Mouse (Mus musculus): ENCODE results near the gene Ptprt.

DNA sequence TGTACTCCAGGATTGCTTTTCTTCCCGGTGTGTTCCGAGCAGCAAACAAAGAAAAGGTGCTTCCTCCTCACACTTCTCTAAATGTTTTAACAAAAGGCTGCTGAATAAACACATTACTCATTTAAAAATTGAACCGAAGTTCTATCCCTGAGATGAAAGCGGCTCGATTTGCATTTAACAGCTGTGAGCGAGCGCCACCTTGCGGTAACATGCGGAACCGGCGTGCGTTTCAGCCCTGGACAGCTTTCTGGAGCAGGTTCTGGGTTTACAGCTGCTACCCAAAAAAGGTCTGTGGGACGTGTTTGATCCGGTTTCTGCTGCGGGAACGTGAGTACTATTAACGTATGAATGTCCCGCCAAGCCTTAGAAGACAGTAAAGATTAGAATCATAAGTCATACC is 1.9 kb downstream of the Ptprt start:
- TF ChIP-seq CTCF (IDR thresholded peaks at IDR 0.05; ENCODE audit: low read depth, low read length) (peak; percentile 85), POLR2A (IDR thresholded peaks at IDR 0.05; ENCODE audit: borderline replicate concordance, low read depth, low read length) (no peak)
